Mouse (Mus musculus) intestine, embryonic 16.5 days (tissue): ENCODE data around the gene Mast2. TPM values are rescaled to one million over a fixed set of nuclear protein-coding genes. Genes with fewer than 3 reads are reported as not detected.
A peak's percentile ranks its signal among the peaks of the same experiment; 100 is the strongest.

Experiments
- ATAC-seq: fragments of 200-750 bp; cut with Nextera tagmentation; 2 replicates; pipeline ENCODE4 v1.8.0; 2017; ENCODE audit warnings: moderate TSS enrichment, moderate library complexity
- H3K27ac ChIP-seq: fragments of 300-500 bp; sonication (generic); 2 replicates; pipeline ENCODE4 v1.5.1; 2014; ENCODE audit warnings: mild to moderate bottlenecking, low read length
- H3K27me3 ChIP-seq: fragments of 300-500 bp; sonication (generic); replicated peaks from 2 replicates; pipeline ENCODE4 v1.6.1; 2014; ENCODE audit warnings: low read length, control low read depth, mixed read lengths; ENCODE audit not compliant: control insufficient read depth, insufficient read depth
- H3K36me3 ChIP-seq: fragments of 300-500 bp; sonication (generic); 2 replicates; pipeline ENCODE4 v1.6.1; 2014; ENCODE audit warnings: low read length, control low read depth; ENCODE audit not compliant: control insufficient read depth, insufficient read depth
- H3K4me1 ChIP-seq: fragments of 300-500 bp; sonication (generic); 2 replicates; pipeline ENCODE4 v1.6.1; 2014; ENCODE audit warnings: low read length, control low read depth, mixed read lengths; ENCODE audit not compliant: control insufficient read depth, insufficient read depth
- H3K4me2 ChIP-seq: fragments of 300-500 bp; sonication (generic); 2 replicates; pipeline ENCODE4 v1.6.1; 2014; ENCODE audit warnings: low read depth, low read length, control low read depth
- H3K4me3 ChIP-seq: fragments of 300-500 bp; sonication (generic); 2 replicates; pipeline ENCODE4 v1.5.1; 2014; ENCODE audit warnings: mild to moderate bottlenecking, low read length
- H3K9ac ChIP-seq: fragments of 300-500 bp; sonication (generic); 2 replicates; pipeline ENCODE4 v1.6.1; 2014; ENCODE audit warnings: low read depth, low read length
- H3K9me3 ChIP-seq: fragments of 300-500 bp; sonication (generic); 2 replicates; pipeline ENCODE4 v1.6.1; 2016; ENCODE audit warnings: low read length, control low read depth; ENCODE audit not compliant: control insufficient read depth
- WGBS: fragments of 180-500 bp; shearing (Covaris S2); extraction: QIAGEN DNeasy Blood & Tissue Kit; methylation state at CpG from one replicate; pipeline ENCODE4 v1.1.7; 2014; 5-methylcytosine and 5-hydroxymethylcytosine counted together
- polyA plus RNA-seq: library from polyadenylated mRNA; unstranded; fragments of >200 nt; fragmentation: Nextera tagmentation; extraction: Ambion mirVana; gene quantifications from 2 replicates; pipeline ENCODE4 v1.2.1, GENCODE M21; 2015

Gene Mast2
- polyA plus RNA-seq, 1 experiment from 2014 or later = 6.4 TPM

DNA sequence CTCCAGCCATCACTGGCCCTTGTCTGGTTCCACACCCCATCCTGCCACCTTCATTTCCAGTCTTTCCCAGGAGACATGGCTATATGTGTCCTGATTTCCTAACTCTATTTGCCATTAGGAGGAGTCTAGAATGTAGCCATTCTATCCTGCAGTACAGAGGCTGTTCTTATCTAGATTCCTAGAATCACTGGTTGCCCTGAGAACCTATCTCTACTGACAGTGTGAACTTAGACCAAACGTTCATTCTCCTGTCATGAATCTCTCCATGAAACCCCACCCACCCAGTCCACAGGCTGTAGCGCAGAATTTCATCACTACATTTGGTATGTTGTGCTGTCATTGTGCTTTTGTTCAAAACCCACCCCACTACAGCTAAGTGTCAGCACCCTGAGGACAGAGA is 17.3 kb upstream of the Mast2 start:
- H3K4me3 ChIP-seq = no peak overlapping the region
- H3K9ac ChIP-seq = no peak overlapping the region
- H3K36me3 ChIP-seq = no peaks in the 10 kb centered on the region
- H3K27ac ChIP-seq = no peak overlapping the region
- H3K27me3 ChIP-seq = no peaks in the 10 kb centered on the region
- WGBS = 58% methylated on average over 2 of the region's 2 CpGs
- no peaks in the 10 kb centered on the region for H3K9me3 ChIP-seq
- ATAC-seq = peak; percentile 46
- no peak overlapping the region for H3K4me2 ChIP-seq
- no peaks in the 10 kb centered on the region for H3K4me1 ChIP-seq

DNA sequence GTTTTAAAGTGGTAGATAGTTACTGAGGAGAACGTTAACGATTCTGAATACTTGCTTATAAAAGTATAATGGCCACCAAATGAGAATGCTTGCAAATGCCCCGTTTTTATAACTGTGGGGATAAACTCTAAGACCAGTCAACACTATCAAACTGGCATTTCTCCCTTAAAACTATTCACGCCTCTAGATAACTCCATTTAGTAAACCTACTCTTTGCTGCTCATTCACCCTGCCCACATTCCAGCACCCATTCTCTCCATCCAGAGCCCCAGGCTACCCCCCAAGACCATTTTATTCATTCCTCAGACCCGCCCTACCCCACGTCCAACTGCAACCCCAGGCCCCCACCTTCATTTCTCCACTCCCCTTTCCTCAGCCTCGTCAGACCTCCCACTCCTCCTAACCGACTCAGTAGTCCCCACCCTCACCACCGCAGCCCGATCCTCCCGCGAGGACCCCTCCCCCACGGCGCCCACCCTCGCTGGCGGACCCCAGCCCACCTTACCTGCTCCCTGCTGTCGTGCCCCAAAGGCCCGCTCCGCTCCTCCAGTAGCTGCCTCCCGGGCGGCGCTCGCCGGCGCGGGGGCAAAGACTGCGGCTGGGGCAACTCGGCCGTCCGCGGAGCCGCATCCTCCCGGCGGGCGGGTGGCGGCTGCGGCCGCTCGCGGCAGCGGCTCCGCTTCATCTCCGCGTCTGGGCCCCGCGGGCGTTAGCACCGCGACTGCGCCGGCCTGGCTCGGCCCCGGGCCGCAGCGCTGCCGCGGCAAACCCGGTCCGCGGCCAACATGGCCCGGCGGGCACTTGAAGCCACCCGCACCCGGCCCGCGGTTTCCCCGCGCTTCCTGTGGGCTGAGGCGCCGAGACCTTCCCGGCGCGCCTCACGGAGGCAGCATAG is 505 bp downstream of the Mast2 start:
- Histone ChIP-seq H3K4me2 (peak overlapping the region; percentile 74), H3K9ac (peak overlapping the region; percentile 94), H3K27ac (peak overlapping the region; percentile 88), H3K4me3 (peak overlapping the region; percentile 98), H3K9me3 (no peaks in the 10 kb centered on the region), H3K36me3 (no peaks in the 10 kb centered on the region), H3K4me1 (peaks cover 11% of the 10 kb centered on the region), H3K27me3 (no peaks in the 10 kb centered on the region)
- WGBS = under 1% methylated on average over 72 of the region's 74 CpGs
- ATAC-seq = peak; percentile 74

DNA sequence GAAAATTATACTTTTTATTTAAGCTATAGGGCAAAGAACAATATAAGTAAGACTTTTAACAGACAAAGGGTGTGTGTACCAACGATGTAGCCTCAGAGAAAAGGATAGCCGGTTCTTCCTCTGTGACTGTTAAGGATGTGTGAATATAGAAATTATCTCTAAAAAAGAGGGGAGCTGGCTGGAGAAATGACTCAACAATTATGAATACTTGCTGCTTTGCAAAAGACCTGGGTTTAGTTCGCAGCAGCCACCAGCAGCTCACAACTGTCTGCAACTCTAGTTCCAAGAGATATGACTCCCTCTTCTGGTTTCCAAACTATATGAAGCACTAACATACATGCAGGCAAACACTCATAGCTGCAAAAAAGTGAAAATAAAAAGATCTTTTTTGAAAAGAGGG is 2.0 kb downstream of the Mast2 start:
- no peak for ATAC-seq
- Histone ChIP-seq H3K9me3 (no peaks in the 10 kb centered on the region), H3K27me3 (no peaks in the 10 kb centered on the region), H3K4me3 (no peak overlapping the region), H3K27ac (no peak overlapping the region), H3K36me3 (no peaks in the 10 kb centered on the region), H3K4me1 (peaks cover 11% of the 10 kb centered on the region), H3K4me2 (no peak overlapping the region), H3K9ac (no peak overlapping the region)
- WGBS = 94% methylated on average over 3 of the region's 3 CpGs

DNA sequence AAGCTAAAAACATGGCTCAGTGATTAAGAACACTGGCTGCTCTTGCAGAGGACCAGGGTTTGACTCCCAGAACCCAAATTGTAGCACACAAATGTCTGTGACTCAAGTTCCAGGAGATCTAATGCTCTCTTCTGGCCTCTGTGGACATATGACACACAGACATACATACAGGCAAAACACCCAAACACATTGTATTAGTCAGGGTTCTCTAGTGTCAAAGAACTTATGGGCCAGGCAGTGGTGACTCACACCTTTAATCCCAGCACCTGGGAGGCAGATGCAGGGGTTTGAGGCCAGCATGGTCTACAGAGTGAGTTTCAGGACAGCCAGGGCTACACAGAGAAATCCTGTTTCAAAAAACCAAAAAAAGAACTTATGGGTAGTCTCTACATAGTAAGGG is 12.4 kb downstream of the Mast2 start:
- no peak overlapping the region for H3K9ac ChIP-seq
- H3K4me1 ChIP-seq = peaks cover 5% of the 10 kb centered on the region
- no peak overlapping the region for H3K27ac ChIP-seq
- H3K9me3 ChIP-seq = no peaks in the 10 kb centered on the region
- H3K27me3 ChIP-seq = no peaks in the 10 kb centered on the region
- H3K36me3 ChIP-seq = no peaks in the 10 kb centered on the region; the same call in 1 of the 2 replicates
- no peak overlapping the region for H3K4me2 ChIP-seq
- no peak for ATAC-seq
- H3K4me3 ChIP-seq = no peak overlapping the region

DNA sequence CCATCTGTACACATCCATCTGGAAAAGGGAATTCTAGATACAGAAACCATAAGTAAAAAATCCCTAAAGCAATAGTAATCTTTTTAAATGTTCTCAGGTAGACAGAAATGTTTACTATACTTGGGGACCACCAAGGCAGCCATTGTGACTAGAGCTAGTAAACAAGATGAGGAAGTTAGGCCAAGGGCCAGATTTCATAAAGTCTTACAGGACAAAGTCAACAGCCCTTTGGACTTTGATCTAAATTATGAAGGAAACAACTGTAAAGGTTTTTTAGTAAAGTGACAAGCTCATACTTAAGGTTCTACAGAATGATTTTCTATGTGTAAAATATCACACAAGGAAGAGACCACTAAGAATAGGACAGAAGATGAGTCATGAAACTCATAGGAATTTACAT is 14.0 kb downstream of the Mast2 start:
- Histone ChIP-seq H3K4me2 (no peak overlapping the region), H3K9ac (no peak overlapping the region), H3K4me1 (peaks cover 5% of the 10 kb centered on the region), H3K27me3 (no peaks in the 10 kb centered on the region), H3K27ac (0 out of 2 replicates have a peak overlapping the region, but pooled peaks have one; percentile 14), H3K9me3 (no peaks in the 10 kb centered on the region), H3K4me3 (no peak overlapping the region), H3K36me3 (no peaks in the 10 kb centered on the region; the same call in 1 of the 2 replicates)
- ATAC-seq = peak; percentile 55; the same call in 1 of the 2 replicates

DNA sequence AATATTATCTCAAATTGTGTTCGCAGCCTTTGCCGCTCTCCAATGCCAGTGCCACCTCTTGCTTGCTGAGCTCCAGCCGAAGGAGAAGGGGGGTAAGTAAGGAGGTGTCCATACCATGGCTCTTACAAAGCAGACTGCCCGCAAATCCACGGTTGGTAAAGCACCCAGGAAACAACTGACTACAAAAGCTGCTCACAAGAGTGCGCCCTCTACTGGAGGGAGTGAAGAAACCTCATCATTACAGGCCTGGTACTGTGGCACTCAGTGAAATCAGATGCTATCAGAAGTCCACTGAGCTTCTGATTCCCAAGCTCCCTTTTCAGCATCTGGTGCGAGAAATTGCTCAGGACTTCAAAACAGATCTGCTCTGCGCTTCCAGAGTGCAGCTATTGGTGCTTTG is 15.3 kb downstream of the Mast2 start:
- H3K27me3 ChIP-seq = no peaks in the 10 kb centered on the region
- H3K4me3 ChIP-seq = no peak overlapping the region
- 59% methylated on average over 8 of the region's 8 CpGs for WGBS
- H3K4me1 ChIP-seq = peaks cover 5% of the 10 kb centered on the region
- H3K9me3 ChIP-seq = no peaks in the 10 kb centered on the region
- no peak overlapping the region for H3K4me2 ChIP-seq
- no peaks in the 10 kb centered on the region; the same call in 1 of the 2 replicates for H3K36me3 ChIP-seq
- no peak for ATAC-seq
- H3K9ac ChIP-seq = no peak overlapping the region
- H3K27ac ChIP-seq = no peak overlapping the region

DNA sequence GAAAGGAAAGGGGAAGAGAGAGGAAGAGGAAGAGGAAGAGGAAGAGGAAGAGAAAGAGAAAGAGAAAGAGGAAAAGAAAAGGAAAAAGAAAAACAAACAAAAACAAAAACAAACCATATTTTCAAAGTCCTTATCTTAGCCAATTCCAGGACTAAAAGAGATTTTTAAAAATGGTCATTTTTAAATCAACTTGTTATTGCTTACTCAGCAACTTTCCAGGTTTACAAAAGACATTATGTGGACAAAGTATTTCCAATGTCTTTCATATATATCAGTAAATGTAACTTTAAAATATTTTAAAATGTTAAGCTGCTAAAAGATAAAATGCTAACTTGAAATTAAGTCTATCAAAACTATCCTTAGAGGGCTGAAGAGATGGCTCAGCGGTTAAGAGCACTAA is 24.6 kb downstream of the Mast2 start:
- H3K27ac ChIP-seq = no peak overlapping the region
- WGBS = 98% methylated on average over 1 of the region's 1 CpGs
- no peaks in the 10 kb centered on the region for H3K9me3 ChIP-seq
- no peak overlapping the region for H3K4me3 ChIP-seq
- H3K4me1 ChIP-seq = no peaks in the 10 kb centered on the region
- no peaks in the 10 kb centered on the region for H3K36me3 ChIP-seq
- H3K9ac ChIP-seq = no peak overlapping the region
- no peak for ATAC-seq
- H3K27me3 ChIP-seq = no peaks in the 10 kb centered on the region
- H3K4me2 ChIP-seq = no peak overlapping the region

DNA sequence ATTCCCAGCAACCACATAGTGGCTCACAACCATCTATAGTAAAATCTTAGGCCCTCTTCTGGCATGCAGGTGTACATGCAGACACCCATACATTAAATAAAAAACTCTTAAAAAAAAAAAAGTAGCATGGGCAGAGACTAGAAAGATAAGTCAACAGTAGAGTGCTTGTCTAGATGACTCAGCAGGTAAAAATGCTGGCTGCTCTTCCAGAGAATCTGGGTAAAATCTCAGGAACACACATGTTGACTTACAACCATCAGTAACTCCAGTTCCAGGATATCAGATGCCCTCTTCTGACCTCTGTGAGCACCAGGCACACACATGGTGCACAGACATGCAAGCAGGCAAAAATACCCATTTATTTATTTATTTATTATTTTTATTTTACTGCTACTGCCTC is 25.4 kb downstream of the Mast2 start:
- Histone ChIP-seq H3K9me3 (no peaks in the 10 kb centered on the region), H3K4me1 (no peaks in the 10 kb centered on the region), H3K36me3 (no peaks in the 10 kb centered on the region)

DNA sequence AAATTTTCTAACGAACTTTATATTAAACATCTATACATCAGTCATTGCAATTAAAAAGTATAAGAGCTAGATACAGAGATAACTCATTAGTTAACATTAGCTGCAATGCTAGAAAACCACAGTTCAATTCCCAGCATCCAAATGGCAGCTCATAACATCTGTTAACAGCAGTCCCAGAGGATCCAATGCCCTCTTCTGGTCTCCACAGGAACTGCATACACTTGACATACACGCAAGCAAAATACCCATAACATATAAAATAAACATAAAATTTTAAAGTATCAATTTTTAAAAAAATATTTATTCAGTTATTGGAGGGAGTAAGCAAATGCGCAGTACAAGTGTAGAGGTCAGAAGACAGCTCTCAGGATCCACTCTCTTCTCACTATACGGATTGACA is 28.4 kb downstream of the Mast2 start:
- Histone ChIP-seq H3K27me3 (no peaks in the 10 kb centered on the region), H3K27ac (no peak overlapping the region), H3K4me3 (no peak overlapping the region), H3K4me1 (no peaks in the 10 kb centered on the region), H3K36me3 (no peaks in the 10 kb centered on the region), H3K9me3 (no peaks in the 10 kb centered on the region), H3K9ac (no peak overlapping the region), H3K4me2 (no peak overlapping the region)
- 89% methylated on average over 4 of the region's 4 CpGs for WGBS
- no peak for ATAC-seq

More for the DNA sequence above, 25.4 kb downstream of the Mast2 start:
- H3K4me3 ChIP-seq = no peak overlapping the region
- no peak for ATAC-seq
- H3K27ac ChIP-seq = no peak overlapping the region
- H3K27me3 ChIP-seq = no peaks in the 10 kb centered on the region
- H3K4me2 ChIP-seq = no peak overlapping the region
- no peak overlapping the region for H3K9ac ChIP-seq
